Mouse (Mus musculus) gonadal fat pad, adult 2 months (tissue): ENCODE data around the gene Adk. TPM values are rescaled to one million over a fixed set of nuclear protein-coding genes. Genes with fewer than 3 reads are reported as not detected.

Experiments used
- DNase-seq: peaks from one replicate; pipeline ENCODE4 v3.0.0-alpha.2; 2012; ENCODE audit warnings: low read depth
- polyA plus RNA-seq: library from polyadenylated mRNA; depleted of rRNA; stranded (reverse); fragments of >200 nt; gene quantifications from 2 replicates; pipeline ENCODE4 v1.2.3, GENCODE M21; 2012

Adk gene
- polyA plus RNA-seq, 1 experiment: 85.3 TPM

DNA sequence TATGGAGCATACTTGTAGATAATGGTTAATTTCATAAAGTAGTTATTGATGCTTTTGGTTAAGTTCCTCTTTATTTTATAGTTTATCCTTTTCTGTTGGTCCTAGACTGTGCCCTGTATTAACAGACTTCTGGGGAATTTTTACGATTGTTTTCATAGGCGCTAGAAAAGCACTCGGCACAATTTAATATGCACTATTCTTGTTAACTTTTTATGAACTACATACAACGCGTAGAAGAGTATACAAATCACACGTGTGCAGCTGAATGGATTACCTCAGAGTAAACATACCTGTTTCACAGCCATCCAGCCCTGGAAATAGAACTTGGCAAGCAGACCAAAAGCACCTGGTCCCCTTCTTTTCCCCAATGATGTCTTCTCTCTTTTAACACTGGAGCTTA, 99.7 kb downstream of the Adk start:
- DNase-seq: no peak

DNA sequence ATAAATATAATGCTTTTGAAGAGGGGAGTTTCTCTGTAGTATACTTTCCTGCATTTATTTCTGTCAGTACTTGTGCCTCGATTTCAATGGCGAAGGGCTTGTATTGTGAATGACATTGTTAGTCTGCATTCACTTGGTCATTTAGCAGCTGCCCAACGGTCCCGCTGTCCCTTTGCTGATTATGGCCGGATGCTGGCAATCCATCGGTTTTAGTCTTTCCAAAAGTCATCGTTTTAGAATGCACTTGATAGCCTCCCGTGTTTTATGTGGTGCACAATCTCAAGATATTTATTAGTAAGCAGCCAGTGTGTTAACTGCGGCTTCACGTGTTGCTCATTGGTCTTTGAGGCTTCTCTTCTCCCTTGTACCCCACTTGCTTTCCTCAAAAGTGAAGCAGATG, 113.3 kb downstream of the Adk start:
- no peak for DNase-seq

DNA sequence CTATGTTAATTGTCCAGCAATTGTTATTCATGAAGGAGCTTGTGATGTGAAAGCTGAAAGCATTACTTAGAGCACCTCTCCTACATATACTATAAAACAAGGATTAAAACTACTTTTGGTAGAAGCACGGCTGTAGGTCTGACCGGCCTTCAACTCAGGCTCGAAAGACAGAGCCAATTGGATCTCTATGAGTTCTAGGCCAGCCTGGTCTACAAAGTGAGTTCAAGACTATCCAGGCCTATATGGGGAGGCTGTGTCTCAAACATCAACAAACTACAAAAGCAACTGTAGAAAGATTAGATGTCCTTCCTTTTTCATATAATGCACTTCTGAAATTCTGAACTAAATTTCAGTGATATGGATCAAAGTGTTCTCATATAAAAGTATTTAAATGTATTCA, 113.7 kb downstream of the Adk start:
- no peak for DNase-seq

DNA sequence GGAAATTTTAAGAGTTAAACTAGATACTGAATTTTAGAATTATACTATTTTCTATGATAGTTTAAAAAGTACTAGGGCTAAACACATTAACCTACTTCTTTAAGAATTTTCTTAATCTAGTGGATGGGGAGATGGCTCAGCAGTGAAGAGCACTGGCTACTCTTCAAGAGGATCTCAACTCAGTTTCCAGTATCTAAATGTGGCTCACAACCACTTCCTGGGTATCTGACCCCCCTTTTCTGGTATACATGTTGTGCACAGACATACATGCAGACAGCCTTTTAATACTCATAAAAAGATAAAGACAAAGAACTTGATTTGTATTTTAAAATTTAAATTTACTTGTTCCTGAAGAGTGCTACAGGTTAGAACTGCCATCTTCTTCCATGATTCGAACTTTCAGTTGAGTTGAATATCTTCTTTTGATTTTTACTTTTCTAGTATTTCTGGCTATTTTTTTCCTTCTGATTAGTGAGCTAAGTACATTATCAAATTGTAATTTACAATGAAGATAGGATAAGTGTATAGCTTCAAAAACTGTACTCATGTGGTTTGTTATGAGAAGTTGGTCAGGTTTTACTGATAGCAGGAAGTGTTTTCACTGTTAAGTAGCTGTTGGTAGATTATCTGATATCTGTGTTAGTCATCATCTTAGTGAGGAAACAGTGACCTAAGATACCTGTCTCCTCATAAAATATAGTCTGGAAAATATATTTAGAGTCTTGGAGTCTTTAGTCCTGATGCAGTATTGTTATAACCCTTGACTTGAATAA, 121.8 kb downstream of the Adk start:
- no peak for DNase-seq

DNA sequence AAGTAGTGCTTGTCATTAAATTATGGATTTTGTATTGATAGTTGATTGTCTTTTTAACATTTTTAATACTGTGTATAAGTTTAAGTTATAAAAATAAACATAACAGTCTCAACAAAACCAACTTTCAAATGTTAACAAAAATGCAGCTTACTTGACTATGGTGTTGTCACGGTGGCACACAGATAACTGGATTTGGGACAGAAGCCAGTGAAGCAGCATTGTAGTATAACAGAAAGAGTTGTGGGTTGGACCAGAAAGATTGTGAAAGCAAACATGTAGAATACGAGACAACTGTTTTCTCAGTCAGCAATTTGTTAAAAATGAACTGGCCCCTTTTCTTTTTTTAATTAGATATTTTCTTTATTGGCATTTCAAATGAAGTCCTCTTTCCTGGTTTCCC, 122.4 kb downstream of the Adk start:
- no peak for DNase-seq

DNA sequence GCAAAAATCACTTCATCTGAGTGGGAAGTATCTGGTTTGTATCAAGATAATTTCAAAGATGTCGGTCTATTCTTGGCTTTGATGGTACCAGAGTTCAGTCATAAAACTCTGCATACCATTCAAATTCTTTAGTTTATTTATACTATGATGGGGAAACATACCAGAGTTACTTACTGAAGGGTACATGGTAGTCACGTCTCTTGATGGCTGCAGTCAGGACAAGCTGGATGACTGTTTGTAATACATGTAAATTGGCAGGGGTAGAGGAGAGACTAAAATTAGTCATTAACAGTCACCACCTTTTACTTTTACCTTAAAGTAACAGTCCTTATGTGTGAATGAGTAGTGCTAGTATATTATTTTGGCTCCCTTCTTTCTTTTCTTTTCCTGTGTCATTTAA, 125.4 kb downstream of the Adk start:
- DNase-seq: no peak

DNA sequence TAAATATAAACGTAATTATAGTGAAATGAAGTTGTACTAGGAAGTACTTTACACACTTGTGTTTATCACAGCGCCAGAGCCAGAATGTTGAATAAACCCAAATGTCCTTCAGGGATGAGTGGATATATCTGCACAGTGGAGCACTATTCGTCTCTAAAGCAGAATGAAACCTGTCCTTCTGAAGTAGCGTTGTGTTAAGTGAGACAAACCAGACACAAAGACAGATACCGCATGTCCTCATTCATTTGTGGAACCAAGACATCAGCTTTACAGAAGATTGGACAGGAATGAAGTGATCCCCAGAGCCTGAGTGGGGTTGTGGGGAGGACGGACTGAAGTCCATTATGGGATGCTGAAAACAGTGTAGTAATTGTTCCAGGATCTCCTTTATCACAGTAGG, 126.0 kb downstream of the Adk start:
- DNase-seq: no peak

DNA sequence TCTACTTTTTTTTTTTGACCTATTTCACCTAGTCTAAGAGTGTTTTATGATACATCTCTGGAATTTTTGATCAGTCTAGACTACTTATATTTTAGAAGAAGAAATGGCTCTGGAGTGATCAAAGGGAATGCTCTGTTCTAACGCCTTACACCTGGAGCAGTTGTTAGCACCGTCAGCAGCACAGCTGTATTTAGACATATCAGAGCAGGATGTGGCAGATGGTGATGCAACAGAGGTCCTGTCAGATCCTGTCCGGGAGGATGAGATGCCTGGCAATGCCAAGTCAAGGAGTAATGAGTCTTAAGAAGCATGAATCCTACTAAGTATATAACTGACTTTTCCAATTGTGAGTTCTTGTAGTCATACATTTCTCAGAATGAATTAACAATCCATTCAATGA, 128.7 kb downstream of the Adk start:
- DNase-seq: peak; percentile 36

DNA sequence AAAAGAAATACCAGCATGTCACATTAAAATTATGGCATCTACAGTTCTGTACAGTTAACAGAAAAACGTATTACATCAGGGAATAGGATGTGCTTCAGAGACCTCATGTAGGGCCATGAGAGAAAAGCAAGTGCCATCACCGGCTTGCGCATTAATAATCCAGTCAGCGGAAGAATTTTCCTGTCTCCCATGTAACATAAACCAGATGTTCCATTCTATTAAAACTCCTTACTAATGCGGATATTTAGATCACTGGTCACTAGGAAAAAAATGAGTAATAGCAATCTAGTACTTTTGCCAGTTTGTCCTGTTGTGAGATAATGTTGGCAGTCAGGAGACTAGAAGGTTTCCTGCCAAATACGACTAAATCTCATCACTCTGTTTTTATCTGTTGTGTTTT, 139.6 kb downstream of the Adk start:
- DNase-seq: no peak

DNA sequence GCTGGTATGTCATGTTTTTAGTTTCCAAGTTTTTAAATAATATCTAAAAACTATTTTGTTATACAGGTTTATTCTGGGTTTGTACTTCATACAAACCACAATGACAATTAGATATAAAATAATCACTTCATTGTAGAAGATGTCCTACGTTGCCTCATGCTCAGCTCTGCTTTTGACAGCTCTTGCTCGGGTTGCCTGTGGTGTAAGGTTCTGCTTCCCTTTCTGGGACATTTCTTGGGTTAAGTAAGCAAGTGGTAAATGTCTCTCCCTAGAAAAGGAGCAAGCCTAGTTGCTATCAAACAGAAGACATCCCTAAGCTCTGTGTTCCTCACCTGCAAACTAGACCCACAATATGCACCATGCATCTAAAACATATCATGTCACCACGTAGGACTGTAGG, 140.4 kb downstream of the Adk start:
- DNase-seq: no peak

DNA sequence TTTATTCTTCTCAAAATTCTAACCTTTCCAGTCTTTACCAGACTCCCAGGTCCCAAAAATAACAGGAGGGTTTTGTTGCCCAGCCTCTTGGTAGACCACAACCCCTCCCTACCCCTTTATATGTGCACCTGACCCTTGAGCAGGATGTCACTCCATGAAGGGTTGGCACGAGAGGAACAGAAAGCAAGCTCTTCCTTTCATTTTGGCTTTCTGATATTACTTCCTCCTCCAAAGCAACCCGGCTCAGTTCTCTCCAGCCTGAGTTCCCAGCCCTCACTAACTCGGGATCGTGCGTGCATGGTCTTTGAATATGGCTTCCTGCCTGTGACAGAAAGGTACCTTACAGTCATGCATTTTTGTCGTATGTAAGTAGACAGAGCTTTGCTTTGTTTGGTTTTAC, 142.0 kb downstream of the Adk start:
- DNase-seq: no peak

DNA sequence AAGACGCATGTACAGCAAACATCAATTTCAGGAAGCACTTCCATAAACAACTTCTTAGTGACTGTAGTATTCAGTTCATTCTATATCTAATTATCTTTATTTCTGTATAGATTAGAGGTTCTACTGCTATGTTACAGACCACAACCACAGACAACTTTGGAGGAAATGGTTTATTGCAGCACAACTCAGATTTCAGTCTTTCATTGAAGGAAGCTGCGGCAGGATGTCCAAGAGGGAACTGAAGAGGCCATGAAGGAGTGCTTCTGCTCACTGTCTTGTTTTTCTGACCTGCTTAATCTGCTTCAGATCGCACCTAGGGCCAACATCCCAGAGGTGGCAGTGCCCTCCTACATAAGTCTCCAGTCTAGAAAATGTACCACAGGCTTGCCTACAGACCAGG, 148.5 kb downstream of the Adk start:
- no peak for DNase-seq

DNA sequence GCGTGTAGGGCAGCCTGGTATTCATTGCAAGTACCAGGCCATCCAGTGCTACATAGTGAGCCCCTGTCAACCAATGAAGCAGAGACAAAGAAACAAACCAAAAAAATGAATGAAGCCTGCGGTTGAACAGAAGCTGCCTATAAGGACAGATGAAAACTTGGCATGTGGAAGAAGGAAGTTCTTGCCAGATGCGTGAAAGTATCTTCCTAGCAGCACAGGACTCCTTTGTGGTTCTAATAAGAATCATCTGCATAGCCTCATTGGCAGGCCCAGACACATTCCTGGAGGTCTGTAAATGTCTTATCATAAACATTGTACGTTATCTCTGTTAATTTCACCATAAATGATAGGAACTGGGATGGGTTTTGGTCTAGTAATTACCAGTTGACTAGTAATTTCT, 154.1 kb downstream of the Adk start:
- DNase-seq: no peak

DNA sequence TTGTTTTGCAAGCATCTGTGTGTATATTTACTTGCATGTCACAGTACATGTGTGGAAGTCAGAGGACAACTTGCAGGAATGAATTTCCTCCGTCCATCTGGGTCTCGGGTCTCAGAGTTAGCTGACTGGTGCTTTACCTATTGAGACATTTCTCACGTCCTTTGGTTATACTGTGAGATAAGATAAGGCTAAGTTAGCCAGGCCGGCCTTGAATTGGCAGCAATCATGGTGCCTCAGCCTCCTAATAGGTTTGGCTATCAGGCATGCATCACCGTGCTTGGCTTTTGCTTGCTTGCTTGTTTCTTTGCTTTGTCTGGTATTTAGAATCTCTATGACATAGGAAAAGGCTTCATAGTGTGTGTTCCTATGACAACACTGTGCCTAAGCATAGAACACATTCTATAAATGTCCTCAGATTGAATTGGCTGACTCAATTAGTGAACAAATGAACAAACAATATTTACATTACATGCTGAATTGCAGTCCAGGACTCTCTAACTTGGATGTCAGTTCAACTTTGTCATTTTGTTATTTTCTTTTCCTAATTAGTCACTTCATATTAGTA, 169.3 kb downstream of the Adk start:
- DNase-seq: no peak

DNA sequence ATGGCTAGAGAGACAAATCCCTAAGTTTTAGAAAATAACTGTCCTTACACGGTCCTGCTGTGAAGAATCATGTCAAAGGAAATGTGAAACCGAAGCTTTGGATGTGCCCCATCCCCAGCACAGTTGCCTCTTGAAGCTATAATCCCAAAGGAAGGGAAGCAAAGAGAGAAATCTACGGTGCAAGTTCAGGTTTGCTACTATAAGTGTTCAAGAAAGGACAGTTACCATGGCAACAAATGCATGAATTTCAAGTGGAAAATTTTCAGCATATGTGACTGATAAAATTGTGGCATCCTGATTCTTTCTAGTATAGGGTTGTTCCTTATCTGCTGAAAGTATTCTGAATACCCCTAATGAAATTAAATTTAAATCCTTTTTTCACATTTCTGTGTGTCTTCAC, 169.8 kb downstream of the Adk start:
- no peak for DNase-seq

DNA sequence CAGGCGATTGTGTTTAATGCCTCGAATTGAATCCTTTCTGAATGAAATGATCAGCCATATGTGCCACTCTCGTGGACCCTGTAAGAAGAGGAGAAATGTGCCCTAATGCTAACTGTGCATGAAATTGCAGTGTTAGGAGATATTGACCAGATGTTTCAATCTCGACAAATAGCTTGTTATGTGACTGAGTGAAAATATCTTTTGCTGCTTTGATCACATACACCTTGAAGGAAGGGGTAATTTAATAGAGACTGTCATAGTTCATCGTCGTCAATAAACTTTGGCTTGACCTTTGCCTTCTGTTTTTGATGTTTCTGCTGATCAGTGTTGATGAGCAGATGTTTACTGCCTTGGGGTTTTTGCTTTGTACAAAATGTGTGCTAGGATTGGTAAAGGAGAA, 171.1 kb downstream of the Adk start:
- DNase-seq: no peak

DNA sequence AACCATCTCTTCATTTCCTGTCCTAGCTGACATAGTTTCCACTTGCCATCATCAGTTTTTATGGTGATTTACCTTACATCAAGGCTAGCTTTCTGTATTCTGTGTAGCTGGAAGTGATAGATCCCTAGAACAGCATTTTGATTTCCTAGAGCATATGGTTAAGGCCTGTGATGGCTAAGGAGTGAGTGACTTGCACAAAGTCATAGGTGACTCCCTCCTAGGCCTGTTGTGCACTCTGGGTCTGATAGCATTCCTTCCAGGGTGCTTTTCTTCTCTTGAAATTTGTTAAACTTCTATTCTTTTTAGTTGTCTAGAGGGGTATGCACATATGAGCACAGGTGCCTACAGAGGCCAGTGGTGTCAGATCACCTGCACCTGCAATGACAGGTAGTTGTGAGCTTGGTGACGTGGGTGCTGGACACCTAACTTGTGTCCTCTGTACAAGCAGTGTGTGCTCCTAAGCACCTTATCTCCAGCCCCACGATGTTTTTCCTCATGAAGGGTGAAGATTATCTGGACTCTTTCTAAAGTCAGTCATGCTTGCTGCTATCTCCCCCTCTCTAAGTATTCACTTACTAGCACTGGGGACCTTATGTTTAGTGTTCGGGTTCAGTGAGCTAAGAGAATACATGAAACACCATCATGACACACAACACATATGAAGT, 171.7 kb downstream of the Adk start:
- no peak for DNase-seq

DNA sequence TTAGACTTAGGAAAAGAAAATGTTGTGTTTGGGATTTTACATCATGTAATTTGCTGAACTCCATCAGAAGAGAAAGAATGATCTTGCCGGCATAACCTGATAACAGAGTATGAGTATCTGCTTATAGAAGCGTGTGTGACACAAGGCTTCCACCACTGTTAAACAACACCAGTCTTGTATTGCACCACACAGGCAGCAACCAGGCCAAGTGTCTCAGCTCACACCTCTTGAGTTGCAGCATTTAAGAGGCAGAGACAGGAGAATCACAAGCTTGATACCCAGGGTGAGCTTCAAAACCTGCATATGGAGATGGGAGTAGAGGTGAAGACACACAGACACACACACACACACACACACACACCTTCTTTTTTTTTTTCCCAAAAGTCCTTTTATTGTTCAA, 184.7 kb downstream of the Adk start:
- DNase-seq: no peak

DNA sequence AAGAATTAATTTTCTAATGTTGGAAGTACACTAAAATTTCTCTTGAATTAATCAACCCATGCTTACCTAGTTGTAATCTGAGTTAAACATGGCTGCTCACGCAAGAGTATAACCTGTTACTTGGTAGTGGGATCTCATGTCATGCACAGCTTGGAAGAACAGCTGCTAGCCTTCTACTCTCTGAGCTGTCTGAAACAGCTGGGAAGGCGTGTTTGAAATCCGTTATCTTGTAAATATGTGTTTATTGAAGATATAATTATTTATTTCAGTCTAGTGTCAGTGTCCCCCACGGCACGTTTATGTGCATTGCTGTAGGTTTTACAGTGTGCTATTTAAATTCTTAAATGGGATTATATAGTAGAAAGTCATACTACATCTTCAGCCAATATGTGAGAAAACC, 188.7 kb downstream of the Adk start:
- no peak for DNase-seq

DNA sequence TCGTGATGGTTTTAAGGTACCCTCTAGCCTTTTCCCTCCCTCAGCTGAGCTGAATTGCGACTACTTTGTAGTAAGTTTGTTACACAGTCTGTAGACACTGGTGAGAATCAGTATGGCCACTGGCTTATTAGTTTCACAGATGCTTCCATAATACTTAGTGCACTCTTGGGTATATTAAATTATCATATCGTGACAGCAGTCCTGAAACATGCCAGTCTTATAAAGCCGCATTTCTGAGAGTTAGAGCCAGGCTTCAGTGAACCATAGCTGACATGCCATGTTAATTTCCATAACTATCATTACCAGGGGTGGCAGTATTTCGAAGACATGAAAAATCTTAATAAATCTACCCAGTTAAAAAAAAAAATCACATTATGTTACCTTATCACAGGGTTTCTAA, 199.0 kb downstream of the Adk start:
- DNase-seq: no peak

DNA sequence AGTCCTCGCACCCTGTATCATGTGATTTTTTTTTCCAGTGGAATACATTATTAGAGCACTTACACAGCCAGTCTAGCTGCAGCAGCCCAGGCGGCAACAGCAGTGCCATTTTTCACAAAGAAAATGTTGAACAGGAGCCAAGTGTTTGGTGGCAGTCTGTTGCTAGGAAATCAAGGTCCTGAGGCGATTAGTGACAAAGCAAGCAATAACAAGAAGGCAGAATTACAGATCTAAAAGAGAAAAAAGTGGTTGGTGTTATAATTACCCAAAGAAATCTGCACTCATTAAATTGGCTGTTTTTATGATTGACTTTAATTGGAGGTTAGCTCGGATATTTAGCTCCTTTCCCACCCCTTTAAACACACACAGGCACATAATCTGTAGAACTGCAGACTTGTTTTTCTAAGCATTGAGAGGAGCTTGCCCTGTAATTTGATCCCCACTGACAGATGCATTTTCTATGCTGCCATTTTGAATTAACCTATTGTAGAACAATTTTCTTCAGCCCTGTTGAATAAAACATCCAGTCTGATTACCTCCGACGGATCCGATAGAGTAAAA, 200.0 kb downstream of the Adk start:
- no peak for DNase-seq

DNA sequence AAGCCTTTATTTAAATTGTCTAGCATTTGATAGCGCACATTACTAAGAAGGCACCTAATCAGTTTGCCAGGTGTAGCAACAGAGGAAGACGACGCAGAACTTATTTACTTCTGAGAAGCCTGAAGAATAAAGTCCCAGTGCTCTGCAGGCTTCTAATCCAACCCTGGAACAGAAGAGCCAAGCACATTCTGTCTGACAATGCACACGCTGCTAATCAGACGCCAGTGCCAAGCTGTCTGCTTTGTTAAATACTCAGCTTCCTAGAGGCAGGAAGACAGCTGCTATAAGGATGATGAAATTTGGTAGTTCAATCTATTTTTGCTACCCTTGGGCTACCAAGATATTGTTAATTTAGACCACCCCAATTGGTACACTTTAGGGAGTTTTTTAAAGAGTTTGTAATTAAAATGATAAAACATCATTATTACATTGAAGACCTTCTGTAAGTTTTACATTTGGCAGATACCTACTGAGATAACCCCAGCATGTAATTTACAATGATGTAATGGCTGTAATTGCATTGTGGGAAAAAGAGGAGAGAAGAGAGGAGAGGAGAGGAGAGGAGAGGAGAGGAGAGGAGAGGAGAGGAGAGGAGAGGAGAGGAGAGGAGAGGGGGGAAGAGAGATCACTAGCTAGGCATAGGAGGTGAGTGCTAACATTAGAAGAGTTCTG, 201.1 kb downstream of the Adk start:
- DNase-seq: no peak

DNA sequence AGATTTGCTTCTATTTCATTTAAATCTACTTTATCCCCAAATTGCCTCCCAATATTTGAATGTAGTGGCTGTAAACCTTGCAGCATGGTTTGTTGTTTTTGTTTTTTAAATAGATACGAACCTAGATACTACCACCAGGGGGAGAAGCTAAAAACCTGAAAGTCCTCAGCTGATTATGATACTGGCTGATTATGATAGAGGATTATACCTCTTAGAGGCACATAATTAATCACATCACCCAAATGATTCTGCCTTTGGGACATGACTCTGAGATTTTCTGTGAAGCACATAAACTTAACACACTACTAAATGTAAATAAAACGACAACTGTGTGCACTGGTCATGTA, 201.6 kb downstream of the Adk start:
- DNase-seq: no peak
